Mouse (Mus musculus) liver, embryonic 14 days (tissue): ENCODE results near the gene Crlf2. TPM values are rescaled to one million over a fixed set of nuclear protein-coding genes. Genes with fewer than 3 reads are reported as not detected.

Source experiments
- polyA plus RNA-seq: library from polyadenylated mRNA; depleted of rRNA; stranded (reverse); fragments of >200 nt; gene quantifications from 2 replicates; pipeline ENCODE4 v1.2.3, GENCODE M21; 2012; rRNA removed

The Crlf2 gene
- 3.9 and 4.2 TPM in 2 replicates for polyA plus RNA-seq

DNA sequence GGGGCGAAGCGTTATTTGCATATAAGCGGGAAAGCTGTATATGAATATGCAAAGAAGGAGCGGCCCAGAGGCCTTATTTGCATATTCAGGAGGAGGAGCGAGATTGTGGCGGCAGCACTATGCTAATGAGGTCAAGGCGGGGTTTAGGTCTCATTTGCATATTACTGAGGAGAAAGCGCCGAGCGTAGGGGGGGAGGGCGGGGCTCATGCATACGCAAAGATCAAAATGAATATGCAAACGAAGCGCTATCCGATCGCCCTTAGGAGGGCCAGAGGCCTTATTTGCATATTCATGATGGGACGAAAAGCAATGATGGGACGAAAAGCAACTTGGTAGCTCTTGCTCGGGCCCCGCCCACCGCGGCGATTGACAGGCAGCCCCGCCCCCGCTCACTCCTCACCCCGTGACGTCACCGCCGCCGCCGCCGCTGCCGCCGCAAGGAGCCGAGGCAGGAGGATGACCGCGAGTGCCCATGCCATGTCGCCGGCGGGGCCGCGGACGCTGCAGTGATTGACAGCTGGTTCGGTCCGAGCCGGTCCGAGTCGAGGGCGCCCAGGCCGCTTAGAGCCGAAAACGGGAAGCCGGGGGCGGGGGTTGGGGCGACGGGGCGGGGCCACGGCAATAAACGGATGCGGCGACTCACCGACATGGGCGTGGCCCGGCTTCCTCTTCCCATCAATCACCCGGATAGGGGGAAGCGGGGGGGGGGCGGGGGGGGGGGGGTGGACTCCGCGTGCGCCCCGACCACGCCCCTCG is at the start of gene Crlf2:
TSS of gene Crlf2 (minus strand) at position 590 of the 757 bp plus-strand sequence.

Other genes with a start within 250 kb of the Crlf2 start
- not detected in 2 replicates for gene Vmn2r16, start 228.8 kb downstream of the Crlf2 start, polyA plus RNA-seq
- gene Vmn2r17, start 139.3 kb downstream of the Crlf2 start, polyA plus RNA-seq: not detected in 2 replicates
- 0.25 and 0.27 TPM in 2 replicates for gene 5430403G16Rik, start 132.0 kb upstream of the Crlf2 start, polyA plus RNA-seq
- gene 4930522L14Rik, start 192.9 kb upstream of the Crlf2 start, polyA plus RNA-seq: 2.7 and 2.9 TPM in 2 replicates